Mouse (Mus musculus) stomach, postnatal 0 days (tissue): ENCODE measurements around the gene Slc8a1.

ENCODE experiments used
- CTCF ChIP-seq: IDR thresholded peaks from 2 replicates; pipeline ENCODE4 v1.5.1; 2016; ENCODE audit warnings: antibody characterized with exemption, low read depth, mild to moderate bottlenecking, moderate library complexity
- EP300 ChIP-seq: optimal IDR thresholded peaks from 2 replicates; pipeline ENCODE3; 2016; ENCODE audit warnings: antibody characterized with exemption

- no peak for TF ChIP-seq CTCF
- TF ChIP-seq EP300 = no peak
Measured at GRCm38 (mm10) chr17:81404225-81404624, 334.0 kb downstream of the Slc8a1 start.
